Mouse (Mus musculus) ES-E14 (cell line): Measurements from ENCODE around the gene Rs1. TPM values are rescaled to one million over a fixed set of nuclear protein-coding genes. Genes with fewer than 3 reads are reported as not detected.
"Not testable (repeated sequence)": the region's sequence is repeated elsewhere in the genome, so short reads cannot be mapped to it uniquely, and the experiment has no call there.

Experiments used
- DNase-seq: peaks from one replicate; pipeline ENCODE4 v3.0.0-alpha.2; 2013; ENCODE audit warnings: low read depth, low spot score
- H3K27ac ChIP-seq: 2 replicates; pipeline ENCODE4 v1.5.1; 2012; ENCODE audit warnings: low read depth, mild to moderate bottlenecking, low read length, moderate library complexity, mixed read lengths; ENCODE audit not compliant: poor library complexity, insufficient read depth, severe bottlenecking
- H3K36me3 ChIP-seq: 2 replicates; pipeline ENCODE4 v1.6.1; 2012; ENCODE audit warnings: mild to moderate bottlenecking, low read length, moderate library complexity, mixed read lengths; ENCODE audit not compliant: control insufficient read depth, poor library complexity, insufficient read depth, severe bottlenecking
- H3K4me1 ChIP-seq, 2 experiments: fragments of 150-350 bp in 1 of 2; sonication (generic) in 1 of 2; 2 replicates each; pipeline ENCODE4 v1.6.1; 2012; ENCODE audit warnings: low read length in 2 of 2, mild to moderate bottlenecking in 1 of 2, mixed read lengths in 1 of 2; ENCODE audit not compliant: control insufficient read depth in 2 of 2, insufficient read depth in 2 of 2, poor library complexity in 1 of 2
- H3K4me3 ChIP-seq, 2 experiments: fragments of 150-350 bp in 1 of 2; sonication (generic) in 1 of 2; 2 replicates each; pipeline ENCODE4 v1.5.1; 2012; ENCODE audit warnings: low read length in 2 of 2, low read depth in 1 of 2, mild to moderate bottlenecking in 1 of 2, mixed read lengths in 1 of 2; ENCODE audit not compliant: insufficient read depth in 1 of 2, poor library complexity in 1 of 2, severe bottlenecking in 1 of 2
- H3K9ac ChIP-seq: 2 replicates; pipeline ENCODE4 v1.6.1; 2012; ENCODE audit warnings: low read depth, mild to moderate bottlenecking, low read length, mixed read lengths; ENCODE audit not compliant: poor library complexity, insufficient read depth, severe bottlenecking
- H3K9me3 ChIP-seq: fragments of 150-350 bp; sonication (generic); 2 replicates; pipeline ENCODE4 v1.6.1; 2012; ENCODE audit warnings: low read depth, mild to moderate bottlenecking, low read length; ENCODE audit not compliant: control insufficient read depth, insufficient read depth
- CHD2 ChIP-seq: IDR thresholded peaks from 2 replicates; pipeline ENCODE4 v1.6.1; 2014; ENCODE audit warnings: mild to moderate bottlenecking, low read depth, low read length, inconsistent platforms
- HCFC1 ChIP-seq: IDR thresholded peaks from 2 replicates; pipeline ENCODE4 v1.6.1; 2012; ENCODE audit warnings: low read length, inconsistent platforms, borderline replicate concordance; ENCODE audit not compliant: insufficient read depth
- MAFK ChIP-seq: IDR thresholded peaks from 2 replicates; pipeline ENCODE4 v1.6.1; 2014; ENCODE audit warnings: mild to moderate bottlenecking, low read depth, low read length, inconsistent platforms; ENCODE audit not compliant: insufficient read depth
- ZC3H11A ChIP-seq: IDR thresholded peaks from 2 replicates; pipeline ENCODE4 v1.6.1; 2012; ENCODE audit warnings: low read depth, mild to moderate bottlenecking, inconsistent platforms, low read length, borderline replicate concordance
- ZNF384 ChIP-seq: IDR thresholded peaks from 2 replicates; pipeline ENCODE4 v1.6.1; 2012; ENCODE audit warnings: low read depth, low read length, inconsistent platforms
- in situ Hi-C, 2 experiments: fragments of 600-800 bp; cut with MboI; formaldehyde crosslinking; loops; one replicate each; pipeline ENCODE4 v1.15.1; 2025; ENCODE audit warnings: low sequenced_read_pairs in 2 of 2, inconsistent platforms in 1 of 2; ENCODE audit not compliant: unreplicated experiment in 2 of 2
- total RNA-seq: library from RNA; depleted of rRNA; stranded (reverse); fragments of 300-350 nt; gene quantifications from 2 replicates; pipeline ENCODE4 v1.2.3, GENCODE M21; 2012

Rs1 gene
- total RNA-seq, 1 experiment = 0.09 TPM

- in situ Hi-C loops = no loop called here
- H3K9me3 ChIP-seq = no peaks in the 10 kb centered on the region
- peak overlapping the region; percentile 83 for H3K9ac ChIP-seq
- H3K36me3 ChIP-seq = no peaks in the 10 kb centered on the region
- H3K4me3 ChIP-seq = peak overlapping the region; percentile 70 to 73
- H3K4me1 ChIP-seq = no peaks in the 10 kb centered on the region
- TF ChIP-seq MAFK (peak; percentile 84), ZC3H11A (no peak)
- peak; percentile 47 for DNase-seq
- no peak overlapping the region for H3K27ac ChIP-seq
Measured at GRCm38 (mm10) chrX:160765389-160766232, 2.2 kb upstream of the Rs1 start.

- Histone ChIP-seq H3K27ac (no peak overlapping the region), H3K9ac (peak overlapping the region; percentile 51), H3K9me3 (no peaks in the 10 kb centered on the region), H3K36me3 (no peaks in the 10 kb centered on the region), H3K4me3 (peak overlapping the region; percentile 59 to 70), H3K4me1 (no peaks in the 10 kb centered on the region)
- in situ Hi-C loops = no loop called here
- TF ChIP-seq CHD2 (no peak), ZC3H11A (no peak), MAFK (no peak), HCFC1 (no peak), ZNF384 (no peak)
- DNase-seq = peak; percentile 6
Measured at GRCm38 (mm10) chrX:160766233-160766616, 1.6 kb upstream of the Rs1 start.

- H3K27ac ChIP-seq, DNase-seq, H3K9me3 ChIP-seq, H3K4me3 ChIP-seq, H3K9ac ChIP-seq, in situ Hi-C loops, H3K4me1 ChIP-seq, H3K36me3 ChIP-seq: not testable (repeated sequence)
Measured at GRCm38 (mm10) chrX:160769622-160770021, 1.8 kb downstream of the Rs1 start.

- no peak overlapping the region for H3K9ac ChIP-seq
- no peak for DNase-seq
- H3K9me3 ChIP-seq = no peaks in the 10 kb centered on the region
- no peak overlapping the region for H3K27ac ChIP-seq
- no peaks in the 10 kb centered on the region for H3K4me1 ChIP-seq
- TF ChIP-seq MAFK (no peak), ZNF384 (no peak), ZC3H11A (no peak), HCFC1 (no peak), CHD2 (no peak)
- no peaks in the 10 kb centered on the region for H3K36me3 ChIP-seq
- in situ Hi-C loops = no loop called here
- H3K4me3 ChIP-seq = no peak overlapping the region
Measured at GRCm38 (mm10) chrX:160773033-160773432, 5.2 kb downstream of the Rs1 start.

- no peaks in the 10 kb centered on the region for H3K9me3 ChIP-seq
- DNase-seq = no peak
- H3K9ac ChIP-seq = no peak overlapping the region
- in situ Hi-C loops = no loop called here
- no peaks in the 10 kb centered on the region for H3K4me1 ChIP-seq
- H3K36me3 ChIP-seq = no peaks in the 10 kb centered on the region
- no peak overlapping the region for H3K27ac ChIP-seq
- no peak for TF ChIP-seq ZNF384
- no peak for TF ChIP-seq MAFK
- no peak for TF ChIP-seq HCFC1
- TF ChIP-seq ZC3H11A = no peak
- no peak for TF ChIP-seq CHD2
- no peak overlapping the region for H3K4me3 ChIP-seq
Measured at GRCm38 (mm10) chrX:160782276-160782675, 14.5 kb downstream of the Rs1 start.
